Mouse (Mus musculus) heart, embryonic 10.5 days (tissue): ENCODE measurements around the gene Pmf1. TPM values are rescaled to one million over a fixed set of nuclear protein-coding genes. Genes with fewer than 3 reads are reported as not detected.
A peak's percentile ranks its signal among the peaks of the same experiment; 100 is the strongest.

Source experiments
- DNase-seq: peaks from one replicate; pipeline ENCODE4 v3.0.0-alpha.2; 2017; ENCODE audit warnings: low spot score
- H3K27ac ChIP-seq: fragments of 300-500 bp; sonication (generic); 2 replicates; pipeline ENCODE4 v1.5.1; 2016; ENCODE audit warnings: mild to moderate bottlenecking
- H3K27me3 ChIP-seq: fragments of 300-500 bp; sonication (generic); 2 replicates; pipeline ENCODE4 v1.6.1; 2016; ENCODE audit warnings: mild to moderate bottlenecking; ENCODE audit not compliant: poor library complexity, insufficient read depth, severe bottlenecking
- H3K36me3 ChIP-seq: fragments of 300-500 bp; sonication (generic); 2 replicates; pipeline ENCODE4 v1.6.1; 2016; ENCODE audit warnings: mild to moderate bottlenecking, moderate library complexity
- H3K4me1 ChIP-seq: fragments of 300-500 bp; sonication (generic); 2 replicates; pipeline ENCODE4 v1.6.1; 2016; ENCODE audit warnings: mild to moderate bottlenecking
- H3K4me3 ChIP-seq: fragments of 300-500 bp; sonication (generic); 2 replicates; pipeline ENCODE4 v1.5.1; 2016; ENCODE audit warnings: mild to moderate bottlenecking, moderate library complexity
- H3K9me3 ChIP-seq: fragments of 300-500 bp; sonication (generic); 2 replicates; pipeline ENCODE4 v1.6.1; 2016; ENCODE audit warnings: mild to moderate bottlenecking, moderate library complexity
- WGBS: fragments of 180-500 bp; shearing (Covaris S2); methylation state at CpG from one replicate; pipeline ENCODE4 v1.1.7; 2016; 5-methylcytosine and 5-hydroxymethylcytosine counted together
- polyA plus RNA-seq: library from polyadenylated mRNA; unstranded; fragments of >200 nt; fragmentation: Nextera tagmentation; extraction: Ambion mirVana; gene quantifications from 2 replicates; pipeline ENCODE4 v1.2.1, GENCODE M21; 2016

The Pmf1 gene
- polyA plus RNA-seq, 1 experiment from 2014 or later: 149 TPM

- peaks cover 15% of the 10 kb centered on the region for H3K4me1 ChIP-seq
- H3K9me3 ChIP-seq: no peaks in the 10 kb centered on the region
- no peak for DNase-seq
- H3K27ac ChIP-seq: no peak overlapping the region
- no peak overlapping the region for H3K4me3 ChIP-seq
- WGBS: 71% methylated on average over 4 of the region's 4 CpGs
- no peaks in the 10 kb centered on the region for H3K27me3 ChIP-seq
- H3K36me3 ChIP-seq: no peaks in the 10 kb centered on the region
Observed at GRCm38 (mm10) chr3:88427342-88427905, 17.3 kb upstream of the Pmf1 start.

GRCm38 (mm10) chr3:88425708-88426420 is 15.7 kb upstream of the Pmf1 start:
- Histone ChIP-seq H3K9me3 (no peaks in the 10 kb centered on the region), H3K27ac (peak overlapping the region; percentile 81; the same call in 1 of the 2 replicates), H3K4me3 (peak overlapping the region; percentile 91; the same call in 1 of the 2 replicates), H3K27me3 (no peaks in the 10 kb centered on the region), H3K36me3 (peaks cover 8% of the 10 kb centered on the region), H3K4me1 (peaks cover 23% of the 10 kb centered on the region)
- 84% methylated on average over 10 of the region's 10 CpGs for WGBS
- no peak for DNase-seq

- DNase-seq: no peak
- peak overlapping the region; percentile 91 for H3K4me3 ChIP-seq
- H3K9me3 ChIP-seq: no peaks in the 10 kb centered on the region
- 17% methylated on average over 2 of the region's 2 CpGs for WGBS
- peaks cover 13% of the 10 kb centered on the region for H3K36me3 ChIP-seq
- peaks cover 23% of the 10 kb centered on the region for H3K4me1 ChIP-seq
- no peaks in the 10 kb centered on the region for H3K27me3 ChIP-seq
- peak overlapping the region; percentile 81; the same call in 1 of the 2 replicates for H3K27ac ChIP-seq
Observed at GRCm38 (mm10) chr3:88425330-88425689, 15.2 kb upstream of the Pmf1 start.

- H3K9me3 ChIP-seq: no peaks in the 10 kb centered on the region
- no peaks in the 10 kb centered on the region for H3K27me3 ChIP-seq
- H3K4me1 ChIP-seq: peaks cover 23% of the 10 kb centered on the region
- peak; percentile 99 for DNase-seq
- WGBS: 2% methylated on average over 35 of the region's 35 CpGs
- peak within 1 kb of the TSS; percentile 81 for H3K27ac ChIP-seq
- H3K4me3 ChIP-seq: peak within 1 kb of the TSS; percentile 91
- H3K36me3 ChIP-seq: peaks cover 19% of the 10 kb centered on the region
Observed at GRCm38 (mm10) chr3:88424605-88425329, 14.6 kb upstream of the Pmf1 start, which contains the start of gene Slc25a44. Slc25a44 (minus strand) TSS chr3:88425139.

GRCm38 (mm10) chr3:88422020-88422720 is 12.0 kb upstream of the Pmf1 start:
- H3K4me1 ChIP-seq: peaks cover 30% of the 10 kb centered on the region
- peaks cover 45% of the 10 kb centered on the region for H3K36me3 ChIP-seq
- no peak overlapping the region for H3K4me3 ChIP-seq
- H3K27ac ChIP-seq: no peak overlapping the region
- H3K9me3 ChIP-seq: no peaks in the 10 kb centered on the region
- WGBS: 31% methylated on average over 9 of the region's 9 CpGs
- no peaks in the 10 kb centered on the region for H3K27me3 ChIP-seq
- DNase-seq: no peak

GRCm38 (mm10) chr3:88420771-88421170 is 10.6 kb upstream of the Pmf1 start:
- H3K9me3 ChIP-seq: no peaks in the 10 kb centered on the region
- 93% methylated on average over 19 of the region's 19 CpGs for WGBS
- no peak overlapping the region for H3K4me3 ChIP-seq
- H3K27me3 ChIP-seq: no peaks in the 10 kb centered on the region
- H3K27ac ChIP-seq: no peak overlapping the region
- H3K4me1 ChIP-seq: peaks cover 34% of the 10 kb centered on the region
- peak; percentile 63 for DNase-seq
- H3K36me3 ChIP-seq: peaks cover 56% of the 10 kb centered on the region

- 77% methylated on average over 6 of the region's 6 CpGs for WGBS
- no peak overlapping the region for H3K4me3 ChIP-seq
- H3K36me3 ChIP-seq: peaks cover 79% of the 10 kb centered on the region
- no peak overlapping the region for H3K27ac ChIP-seq
- no peaks in the 10 kb centered on the region for H3K9me3 ChIP-seq
- no peak for DNase-seq
- H3K4me1 ChIP-seq: peaks cover 24% of the 10 kb centered on the region
- no peaks in the 10 kb centered on the region for H3K27me3 ChIP-seq
Observed at GRCm38 (mm10) chr3:88418016-88418415, 7.9 kb upstream of the Pmf1 start.

GRCm38 (mm10) chr3:88415668-88416067 is 5.5 kb upstream of the Pmf1 start:
- peak; percentile 74 for DNase-seq
- WGBS: 51% methylated on average over 4 of the region's 4 CpGs
- Histone ChIP-seq H3K4me3 (no peak overlapping the region), H3K36me3 (peaks cover 88% of the 10 kb centered on the region), H3K4me1 (peaks cover 27% of the 10 kb centered on the region), H3K27ac (peak overlapping the region; percentile 50; the same call in 1 of the 2 replicates), H3K27me3 (no peaks in the 10 kb centered on the region), H3K9me3 (no peaks in the 10 kb centered on the region)

GRCm38 (mm10) chr3:88412636-88413035 is 2.5 kb upstream of the Pmf1 start:
- DNase-seq: peak; percentile 59
- H3K36me3 ChIP-seq: peaks cover 61% of the 10 kb centered on the region
- 80% methylated on average over 11 of the region's 11 CpGs for WGBS

GRCm38 (mm10) chr3:88411681-88412080 is 1.6 kb upstream of the Pmf1 start:
- Histone ChIP-seq H3K27ac (no peak overlapping the region), H3K4me3 (no peak overlapping the region), H3K27me3 (no peaks in the 10 kb centered on the region), H3K36me3 (peaks cover 54% of the 10 kb centered on the region), H3K4me1 (peaks cover 50% of the 10 kb centered on the region), H3K9me3 (no peaks in the 10 kb centered on the region)
- DNase-seq: peak; percentile 75
- 86% methylated on average over 4 of the region's 4 CpGs for WGBS

More at GRCm38 (mm10) chr3:88412636-88413035, 2.5 kb upstream of the Pmf1 start:
- Histone ChIP-seq H3K4me3 (no peak overlapping the region), H3K27ac (no peak overlapping the region), H3K9me3 (no peaks in the 10 kb centered on the region), H3K4me1 (peaks cover 44% of the 10 kb centered on the region), H3K27me3 (no peaks in the 10 kb centered on the region)

GRCm38 (mm10) chr3:88410645-88411031 is 507 bp upstream of the Pmf1 start:
- WGBS: 21% methylated on average over 7 of the region's 7 CpGs
- Histone ChIP-seq H3K36me3 (peaks cover 43% of the 10 kb centered on the region), H3K9me3 (no peaks in the 10 kb centered on the region), H3K27ac (peak overlapping the region; percentile 97), H3K27me3 (no peaks in the 10 kb centered on the region), H3K4me3 (peak overlapping the region; percentile 71), H3K4me1 (peaks cover 45% of the 10 kb centered on the region)
- DNase-seq: peak; percentile 76

- DNase-seq: no peak
- Histone ChIP-seq H3K36me3 (peaks cover 34% of the 10 kb centered on the region), H3K27ac (peak overlapping the region; percentile 97), H3K9me3 (no peaks in the 10 kb centered on the region), H3K4me3 (peak overlapping the region; percentile 71), H3K4me1 (peaks cover 42% of the 10 kb centered on the region), H3K27me3 (no peaks in the 10 kb centered on the region)
- WGBS: 72% methylated on average over 5 of the region's 5 CpGs
Observed at GRCm38 (mm10) chr3:88408953-88409352, 1.2 kb downstream of the Pmf1 start.
